Mouse (Mus musculus): ENCODE data around the gene Klk1b24. TPM values are rescaled to one million over a fixed set of nuclear protein-coding genes. Genes with fewer than 3 reads are reported as not detected.
A peak's percentile ranks its signal among the peaks of the same experiment; 100 is the strongest.
"Not testable (repeated sequence)": the region's sequence is repeated elsewhere in the genome, so short reads cannot be mapped to it uniquely, and the experiment has no call there.

Klk1b24 gene
- polyA plus RNA-seq (2016; fragmentation: Nextera tagmentation; extraction: Ambion mirVana), result not detected in 2 replicates

DNA sequence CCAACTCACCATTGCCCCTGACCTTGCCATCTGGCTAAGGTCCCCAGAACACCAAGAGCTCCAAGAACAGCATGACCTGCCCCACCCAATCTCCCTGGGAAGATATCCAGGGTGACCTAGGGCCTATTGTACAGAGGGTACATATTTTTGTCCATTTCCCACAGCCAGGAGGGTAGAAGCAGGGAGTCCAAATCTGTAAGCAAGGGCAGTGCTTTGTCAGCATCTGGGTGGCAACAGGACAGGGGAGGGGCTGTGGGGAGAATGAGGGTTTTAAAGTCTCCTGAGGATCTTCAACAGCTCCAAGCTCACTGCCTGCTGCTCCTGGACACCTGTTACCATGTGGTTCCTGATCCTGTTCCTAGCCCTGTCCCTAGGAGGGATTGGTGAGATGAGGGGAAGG lies at the start of gene Klk1b24:
TSS of gene Klk1b24 (plus strand) at position 301 of the 400 bp plus-strand sequence.
- not testable (repeated sequence) for H3K27ac ChIP-seq (ENCODE audit: poor library complexity, severe bottlenecking); H3K4me1 ChIP-seq (replicated peaks); H3K9me3 ChIP-seq (replicated peaks); H3K4me3 ChIP-seq; H3K36me3 ChIP-seq; H3K9ac ChIP-seq; H3K27me3 ChIP-seq (replicated peaks); ATAC-seq (ENCODE audit: insufficient number of reproducible peaks, low FRiP score); H3K4me2 ChIP-seq

GRCm38 (mm10) chr7:44179299-44180045 lies 8.6 kb upstream of the Klk1b24 start:
- WGBS, result 72% methylated on average over 9 of the region's 9 CpGs
- Histone ChIP-seq H3K27me3 (replicated peaks) (no peaks in the 10 kb centered on the region), H3K4me2 (no peak overlapping the region), H3K9me3 (replicated peaks) (0 out of 2 replicates have a peak, but pooled peaks cover 2% of the 10 kb centered on the region), H3K36me3 (no peaks in the 10 kb centered on the region), H3K27ac (ENCODE audit: poor library complexity, severe bottlenecking) (no peak overlapping the region), H3K4me3 (no peak overlapping the region), H3K4me1 (replicated peaks) (no peaks in the 10 kb centered on the region), H3K9ac (no peak overlapping the region)
- ATAC-seq (ENCODE audit: insufficient number of reproducible peaks, low FRiP score), result no peak

- H3K9ac ChIP-seq; H3K27ac ChIP-seq (ENCODE audit: poor library complexity, severe bottlenecking); H3K27me3 ChIP-seq (replicated peaks); H3K4me3 ChIP-seq; H3K4me2 ChIP-seq; ATAC-seq (ENCODE audit: insufficient number of reproducible peaks, low FRiP score); H3K9me3 ChIP-seq (replicated peaks); H3K4me1 ChIP-seq (replicated peaks); H3K36me3 ChIP-seq: not testable (repeated sequence)
- WGBS, result 69% methylated on average over 8 of the region's 8 CpGs
Measured at GRCm38 (mm10) chr7:44186516-44186915, 1.5 kb upstream of the Klk1b24 start.

- not testable (repeated sequence) for H3K9me3 ChIP-seq (replicated peaks); ATAC-seq (ENCODE audit: insufficient number of reproducible peaks, low FRiP score); H3K9ac ChIP-seq; H3K36me3 ChIP-seq; H3K4me3 ChIP-seq; H3K27ac ChIP-seq (ENCODE audit: poor library complexity, severe bottlenecking); H3K27me3 ChIP-seq (replicated peaks); H3K4me2 ChIP-seq; H3K4me1 ChIP-seq (replicated peaks)
- 94% methylated on average over 1 of the region's 1 CpGs for WGBS
Measured at GRCm38 (mm10) chr7:44193466-44193865, 5.4 kb downstream of the Klk1b24 start.

- Histone ChIP-seq H3K4me1 (replicated peaks) (no peaks in the 10 kb centered on the region), H3K4me2 (no peak within 1 kb of the TSS), H3K9me3 (replicated peaks) (no peaks in the 10 kb centered on the region), H3K4me3 (no peak within 1 kb of the TSS), H3K36me3 (no peaks in the 10 kb centered on the region), H3K27ac (ENCODE audit: poor library complexity, severe bottlenecking) (no peak within 1 kb of the TSS), H3K9ac (no peak within 1 kb of the TSS), H3K27me3 (replicated peaks) (no peaks in the 10 kb centered on the region)
- 54% methylated on average over 3 of the region's 3 CpGs for WGBS
- no peak for ATAC-seq (ENCODE audit: insufficient number of reproducible peaks, low FRiP score)
Measured at GRCm38 (mm10) chr7:44197891-44198290, 9.9 kb downstream of the Klk1b24 start, which contains the start of gene Klk1b3. Gene Klk1b3, plus strand, starts transcription at chr7:44198191.

DNA sequence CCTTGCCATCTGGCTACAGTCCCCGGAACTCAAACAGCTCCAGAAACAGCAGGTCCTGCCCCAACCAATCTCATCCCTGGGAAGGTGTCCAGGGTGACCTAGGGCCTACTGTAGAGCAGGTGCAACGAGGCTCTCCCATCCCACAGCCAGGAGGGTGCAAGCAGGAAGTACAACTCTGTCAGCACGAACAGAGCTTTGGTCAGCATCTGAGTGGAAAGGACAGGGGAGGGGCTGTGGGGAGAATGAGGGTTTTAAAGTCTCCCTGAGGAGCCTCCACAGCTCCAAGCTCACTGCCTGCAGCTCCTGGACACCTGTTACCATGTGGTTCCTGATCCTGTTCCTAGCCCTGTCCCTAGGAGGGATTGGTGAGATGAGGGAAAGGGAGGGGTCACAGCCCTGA lies 19.1 kb downstream of the Klk1b24 start, which contains the start of gene Klk1b4:
TSS of gene Klk1b4 (plus strand) at position 301 of the 400 bp plus-strand sequence.
- not testable (repeated sequence) for H3K27ac ChIP-seq (ENCODE audit: poor library complexity, severe bottlenecking); H3K4me2 ChIP-seq; H3K4me1 ChIP-seq (replicated peaks); H3K9ac ChIP-seq; ATAC-seq (ENCODE audit: insufficient number of reproducible peaks, low FRiP score); H3K9me3 ChIP-seq (replicated peaks); H3K36me3 ChIP-seq; H3K4me3 ChIP-seq
- 38% methylated on average over 3 of the region's 3 CpGs for WGBS
- H3K27me3 ChIP-seq (replicated peaks), result peaks cover 12% of the 10 kb centered on the region; the same call in 1 of the 2 replicates

DNA sequence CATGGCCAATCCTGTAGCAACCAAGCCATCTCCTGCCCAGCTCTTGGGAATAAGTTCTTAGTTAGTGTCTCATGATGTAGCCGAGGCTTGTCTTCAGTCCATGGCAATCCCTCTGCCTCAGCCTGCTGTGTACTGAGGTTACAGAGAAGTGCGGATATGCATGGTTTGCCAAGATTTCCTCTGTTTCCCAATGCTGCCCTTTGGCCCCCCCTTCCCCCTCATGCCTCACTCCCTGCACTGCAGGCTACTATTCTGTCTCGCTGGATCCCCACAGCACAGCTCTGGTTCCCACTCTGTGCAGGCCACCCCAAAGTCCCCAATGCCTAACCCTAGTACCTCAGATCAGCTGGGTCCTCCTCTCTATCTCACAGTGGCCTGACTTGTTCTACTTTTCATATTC lies 20.3 kb downstream of the Klk1b24 start:
- Histone ChIP-seq H3K4me3 (no peak overlapping the region), H3K4me1 (replicated peaks) (no peaks in the 10 kb centered on the region), H3K4me2 (no peak overlapping the region), H3K27ac (ENCODE audit: poor library complexity, severe bottlenecking) (no peak overlapping the region), H3K9me3 (replicated peaks) (no peaks in the 10 kb centered on the region), H3K27me3 (replicated peaks) (peaks cover 12% of the 10 kb centered on the region; the same call in 1 of the 2 replicates), H3K36me3 (no peaks in the 10 kb centered on the region), H3K9ac (no peak overlapping the region)
- WGBS, result 68% methylated on average over 3 of the region's 3 CpGs
- no peak for ATAC-seq (ENCODE audit: insufficient number of reproducible peaks, low FRiP score)

DNA sequence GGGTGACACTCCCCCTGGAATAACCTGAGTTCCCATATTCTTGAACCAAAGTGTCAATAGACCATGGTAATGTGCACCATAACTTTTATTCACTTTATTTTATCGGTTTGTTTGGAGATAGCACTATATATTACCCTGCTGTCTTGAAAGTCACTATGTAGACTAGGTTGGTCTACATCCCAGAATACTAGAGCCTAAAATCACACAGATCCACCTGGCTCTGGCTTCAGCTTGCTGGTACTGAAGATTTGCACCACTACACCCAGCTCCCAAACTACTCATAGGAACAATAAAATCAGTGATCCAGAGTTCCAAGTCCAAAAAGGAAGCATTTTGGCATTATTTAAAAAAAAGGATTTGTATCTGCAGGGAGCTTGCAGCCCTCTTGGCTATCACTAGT lies 27.6 kb downstream of the Klk1b24 start, which contains the start of gene Klk1b5:
TSS of gene Klk1b5 (plus strand) at position 301 of the 400 bp plus-strand sequence.
- no peak for ATAC-seq (ENCODE audit: insufficient number of reproducible peaks, low FRiP score)
- Histone ChIP-seq H3K27ac (ENCODE audit: poor library complexity, severe bottlenecking) (no peak within 1 kb of the TSS), H3K27me3 (replicated peaks) (peaks cover 7% of the 10 kb centered on the region; the same call in 1 of the 2 replicates), H3K9me3 (replicated peaks) (no peaks in the 10 kb centered on the region), H3K4me3 (no peak within 1 kb of the TSS), H3K9ac (no peak within 1 kb of the TSS), H3K4me2 (no peak within 1 kb of the TSS), H3K36me3 (no peaks in the 10 kb centered on the region), H3K4me1 (replicated peaks) (no peaks in the 10 kb centered on the region)
- WGBS, result 62% methylated on average over 1 of the region's 1 CpGs

- ATAC-seq (ENCODE audit: insufficient number of reproducible peaks, low FRiP score), result peak; percentile 39; the same call in 1 of the 2 replicates
- not testable (repeated sequence) for H3K4me1 ChIP-seq (replicated peaks); H3K9ac ChIP-seq; H3K9me3 ChIP-seq (replicated peaks); H3K4me3 ChIP-seq; H3K27ac ChIP-seq (ENCODE audit: poor library complexity, severe bottlenecking); H3K27me3 ChIP-seq (replicated peaks); H3K4me2 ChIP-seq; H3K36me3 ChIP-seq
- 57% methylated on average over 8 of the region's 10 CpGs for WGBS
Measured at GRCm38 (mm10) chr7:44221601-44222000, 33.6 kb downstream of the Klk1b24 start.

GRCm38 (mm10) chr7:44222335-44222734 lies 34.3 kb downstream of the Klk1b24 start:
- not testable (repeated sequence) for H3K4me1 ChIP-seq (replicated peaks); ATAC-seq (ENCODE audit: insufficient number of reproducible peaks, low FRiP score); H3K27ac ChIP-seq (ENCODE audit: poor library complexity, severe bottlenecking); H3K9me3 ChIP-seq (replicated peaks); H3K4me3 ChIP-seq; H3K9ac ChIP-seq; H3K4me2 ChIP-seq; H3K36me3 ChIP-seq; H3K27me3 ChIP-seq (replicated peaks)
- WGBS, result 54% methylated on average over 6 of the region's 6 CpGs

- 43% methylated on average over 1 of the region's 1 CpGs for WGBS
- H3K4me1 ChIP-seq (replicated peaks), result no peaks in the 10 kb centered on the region
- no peak for ATAC-seq (ENCODE audit: insufficient number of reproducible peaks, low FRiP score)
- no peak within 1 kb of the TSS for H3K4me2 ChIP-seq
- H3K9ac ChIP-seq, result no peak within 1 kb of the TSS
- no peaks in the 10 kb centered on the region for H3K36me3 ChIP-seq
- no peaks in the 10 kb centered on the region for H3K9me3 ChIP-seq (replicated peaks)
- no peak within 1 kb of the TSS for H3K27ac ChIP-seq (ENCODE audit: poor library complexity, severe bottlenecking)
- no peaks in the 10 kb centered on the region for H3K27me3 ChIP-seq (replicated peaks)
- no peak within 1 kb of the TSS for H3K4me3 ChIP-seq
Measured at GRCm38 (mm10) chr7:44225076-44225475, 37.0 kb downstream of the Klk1b24 start, which contains the start of gene Klk1. Gene Klk1, plus strand, starts transcription at chr7:44225360.
